Mouse (Mus musculus): Measurements from ENCODE around the gene Ppox. TPM values are rescaled to one million over a fixed set of nuclear protein-coding genes. Genes with fewer than 3 reads are reported as not detected.

Ppox gene
- polyA plus RNA-seq, 1 experiment from 2014 or later, result 65.3 TPM

Other genes with a start within 250 kb of the Ppox start
- gene Fcgr3, start 216.3 kb downstream of the Ppox start, polyA plus RNA-seq (2014; fragmentation: Nextera tagmentation; extraction: Ambion mirVana), result 5.6 and 6.7 TPM in 2 replicates
- 2.2 and 2.8 TPM in 2 replicates for gene Cfap126, start 167.3 kb downstream of the Ppox start, polyA plus RNA-seq (2014; fragmentation: Nextera tagmentation; extraction: Ambion mirVana)
- gene Sdhc, start 130.6 kb downstream of the Ppox start, polyA plus RNA-seq (2014; fragmentation: Nextera tagmentation; extraction: Ambion mirVana), result 280 and 291 TPM in 2 replicates
- gene Mpz, start 130.5 kb downstream of the Ppox start, polyA plus RNA-seq (2014; fragmentation: Nextera tagmentation; extraction: Ambion mirVana), result 2.9 and 4.2 TPM in 2 replicates
- 3.8 and 4.8 TPM in 2 replicates for gene Pcp4l1, start 84.9 kb downstream of the Ppox start, polyA plus RNA-seq (2014; fragmentation: Nextera tagmentation; extraction: Ambion mirVana)
- gene Nr1i3, start 67.2 kb downstream of the Ppox start, polyA plus RNA-seq (2014; fragmentation: Nextera tagmentation; extraction: Ambion mirVana), result 0.23 TPM in 1 of 2 replicates, not detected in the other
- 24.8 and 36.6 TPM in 2 replicates for gene Tomm40l, start 58.7 kb downstream of the Ppox start, polyA plus RNA-seq (2014; fragmentation: Nextera tagmentation; extraction: Ambion mirVana)
- 4.6 and 4.9 TPM in 2 replicates for gene Apoa2, start 56.1 kb downstream of the Ppox start, polyA plus RNA-seq (2014; fragmentation: Nextera tagmentation; extraction: Ambion mirVana)
- 14.4 and 15.0 TPM in 2 replicates for gene Fcer1g, start 46.8 kb downstream of the Ppox start, polyA plus RNA-seq (2014; fragmentation: Nextera tagmentation; extraction: Ambion mirVana)
- gene Adamts4, start 30.8 kb downstream of the Ppox start, polyA plus RNA-seq (2014; fragmentation: Nextera tagmentation; extraction: Ambion mirVana), result 4.7 and 5.0 TPM in 2 replicates
- gene Ndufs2, start 29.8 kb downstream of the Ppox start, polyA plus RNA-seq (2014; fragmentation: Nextera tagmentation; extraction: Ambion mirVana), result 242 and 286 TPM in 2 replicates
- gene B4galt3, start 10.9 kb downstream of the Ppox start, polyA plus RNA-seq (2014; fragmentation: Nextera tagmentation; extraction: Ambion mirVana), result 67.4 and 70.6 TPM in 2 replicates
- 90.3 and 104 TPM in 2 replicates for gene Usp21, start 6.8 kb upstream of the Ppox start, polyA plus RNA-seq (2014; fragmentation: Nextera tagmentation; extraction: Ambion mirVana)
- 102 and 103 TPM in 2 replicates for gene Ufc1, start 13.8 kb upstream of the Ppox start, polyA plus RNA-seq (2014; fragmentation: Nextera tagmentation; extraction: Ambion mirVana)
- 50.4 and 57.6 TPM in 2 replicates for gene Dedd, start 48.0 kb upstream of the Ppox start, polyA plus RNA-seq (2014; fragmentation: Nextera tagmentation; extraction: Ambion mirVana)
- gene Nit1, start 64.5 kb upstream of the Ppox start, polyA plus RNA-seq (2014; fragmentation: Nextera tagmentation; extraction: Ambion mirVana), result 30.7 and 34.0 TPM in 2 replicates
- 61.2 and 68.0 TPM in 2 replicates for gene Pfdn2, start 64.5 kb upstream of the Ppox start, polyA plus RNA-seq (2014; fragmentation: Nextera tagmentation; extraction: Ambion mirVana)
- gene Klhdc9, start 79.6 kb upstream of the Ppox start, polyA plus RNA-seq (2014; fragmentation: Nextera tagmentation; extraction: Ambion mirVana), result 2.1 and 2.2 TPM in 2 replicates
- 1.1 and 1.7 TPM in 2 replicates for gene Nectin4, start 88.9 kb upstream of the Ppox start, polyA plus RNA-seq (2014; fragmentation: Nextera tagmentation; extraction: Ambion mirVana)
- gene Arhgap30, start 107.8 kb upstream of the Ppox start, polyA plus RNA-seq (2014; fragmentation: Nextera tagmentation; extraction: Ambion mirVana), result 0.41 and 0.78 TPM in 2 replicates
- 151 and 162 TPM in 2 replicates for gene Usf1, start 130.1 kb upstream of the Ppox start, polyA plus RNA-seq (2014; fragmentation: Nextera tagmentation; extraction: Ambion mirVana)
- gene Tstd1, start 137.7 kb upstream of the Ppox start, polyA plus RNA-seq (2014; fragmentation: Nextera tagmentation; extraction: Ambion mirVana), result 3.6 and 3.8 TPM in 2 replicates
- gene F11r, start 156.3 kb upstream of the Ppox start, polyA plus RNA-seq (2014; fragmentation: Nextera tagmentation; extraction: Ambion mirVana), result 16.9 and 21.0 TPM in 2 replicates
- 13.2 and 15.7 TPM in 2 replicates for gene Alyref2, start 222.3 kb upstream of the Ppox start, polyA plus RNA-seq (2014; fragmentation: Nextera tagmentation; extraction: Ambion mirVana)